Mouse (Mus musculus): ENCODE results near the gene Surf4. TPM values are rescaled to one million over a fixed set of nuclear protein-coding genes. Genes with fewer than 3 reads are reported as not detected.

Surf4 gene
- total RNA-seq (2021): 10 to 100 TPM; 44.9 to 52.7 TPM
- long read RNA-seq, experiment 1, transcript Surf4-201 (6 exons, 3,281 nt): major isoform, 85 of 96 reads
- long read RNA-seq, experiment 1, partial matches to known transcripts: 4 of 96 reads
- long read RNA-seq, experiment 1, other reads (novel, unspliced or antisense): 7 of 96 reads
- long read RNA-seq, experiment 2, transcript Surf4-201 (6 exons, 3,281 nt): major isoform, 56 of 66 reads
- long read RNA-seq, experiment 2, partial matches to known transcripts: 1 of 66 reads
- long read RNA-seq, experiment 2, other reads (novel, unspliced or antisense): 9 of 66 reads

- DNase-seq (ENCODE audit: low spot score in 2 of 2): peak; percentile 88 to 94
Measured at GRCm38 (mm10) chr2:26933304-26934055, at the start of gene Surf4, which contains the start of gene Stkld1. Surf4 (minus strand) TSS chr2:26933928. Stkld1 (plus strand) TSS chr2:26934047.

- DNase-seq (ENCODE audit: low spot score in 2 of 2): no peak
Measured at GRCm38 (mm10) chr2:26980361-26980760, 46.6 kb upstream of the Surf4 start.

- DNase-seq (ENCODE audit: low spot score in 2 of 2): no peak
Measured at GRCm38 (mm10) chr2:26973960-26974359, 40.2 kb upstream of the Surf4 start.

GRCm38 (mm10) chr2:26973116-26973515 lies 39.4 kb upstream of the Surf4 start, which contains the start of gene Adamts13:
Adamts13 (plus strand) TSS chr2:26973416.
- DNase-seq (ENCODE audit: low spot score in 2 of 2): no peak

GRCm38 (mm10) chr2:26967262-26967661 lies 33.5 kb upstream of the Surf4 start:
- DNase-seq (ENCODE audit: low spot score in 2 of 2): no peak

- DNase-seq (ENCODE audit: low spot score in 2 of 2): no peak
Measured at GRCm38 (mm10) chr2:26964724-26965370, 31.1 kb upstream of the Surf4 start.

GRCm38 (mm10) chr2:26963923-26964723 lies 30.4 kb upstream of the Surf4 start, which contains the start of gene Rexo4:
Rexo4 (minus strand) TSS chr2:26964386.
- peak; percentile 94 to 95 for DNase-seq (ENCODE audit: low spot score in 2 of 2)

- no peak for DNase-seq (ENCODE audit: low spot score in 2 of 2)
Measured at GRCm38 (mm10) chr2:26960756-26961155, 27.0 kb upstream of the Surf4 start.

- no peak for DNase-seq (ENCODE audit: low spot score in 2 of 2)
Measured at GRCm38 (mm10) chr2:26957488-26957859, 23.7 kb upstream of the Surf4 start.

- no peak for DNase-seq (ENCODE audit: low spot score in 2 of 2)
Measured at GRCm38 (mm10) chr2:26956811-26957487, 23.2 kb upstream of the Surf4 start.

- DNase-seq (ENCODE audit: low spot score in 2 of 2): no peak
Measured at GRCm38 (mm10) chr2:26954735-26955395, 21.1 kb upstream of the Surf4 start.

GRCm38 (mm10) chr2:26952866-26953265 lies 19.1 kb upstream of the Surf4 start:
- DNase-seq (ENCODE audit: low spot score in 2 of 2): no peak

GRCm38 (mm10) chr2:26952193-26952592 lies 18.5 kb upstream of the Surf4 start:
- no peak for DNase-seq (ENCODE audit: low spot score in 2 of 2)

- no peak for DNase-seq (ENCODE audit: low spot score in 2 of 2)
Measured at GRCm38 (mm10) chr2:26951346-26951905, 17.7 kb upstream of the Surf4 start.

GRCm38 (mm10) chr2:26950411-26950810 lies 16.7 kb upstream of the Surf4 start:
- no peak for DNase-seq (ENCODE audit: low spot score in 2 of 2)

GRCm38 (mm10) chr2:26943253-26943652 lies 9.5 kb upstream of the Surf4 start:
- no peak for DNase-seq (ENCODE audit: low spot score in 2 of 2)

- no peak for DNase-seq (ENCODE audit: low spot score in 2 of 2)
Measured at GRCm38 (mm10) chr2:26941539-26941938, 7.8 kb upstream of the Surf4 start.

GRCm38 (mm10) chr2:26936425-26936824 lies 2.7 kb upstream of the Surf4 start:
- no peak for DNase-seq (ENCODE audit: low spot score in 2 of 2)

GRCm38 (mm10) chr2:26935286-26935685 lies 1.6 kb upstream of the Surf4 start:
- no peak for DNase-seq (ENCODE audit: low spot score in 2 of 2)
